ENCODE assay signal across 23 mouse cellular contexts in the genomic region with DNA sequence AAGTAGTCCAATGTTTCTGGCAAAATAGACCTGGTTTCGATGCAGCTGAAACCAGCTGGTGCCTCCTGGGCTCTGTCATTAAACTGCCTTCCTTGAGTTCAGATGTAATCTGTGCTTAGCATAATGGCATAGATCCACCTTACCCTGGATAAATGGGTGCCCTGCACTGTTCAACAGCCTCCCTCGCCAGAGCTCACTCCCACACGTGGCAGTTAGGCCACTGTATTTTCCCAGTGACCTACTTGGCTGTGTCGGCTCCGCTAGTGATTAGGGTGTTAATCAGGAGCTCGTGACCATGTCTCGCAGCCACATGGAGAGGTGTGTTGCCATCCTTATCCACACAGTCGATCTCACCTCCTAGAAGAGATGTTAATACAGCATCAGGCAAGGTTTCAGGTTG.
DNase-seq lines count a peak whose midpoint lies in the region; ATAC-seq lines count a peak whose summit lies in the region.
"Had no signal": no experiment of that assay in that cellular context is flagged by ENCODE, and none has a peak within 500 bp of the region (broad histone marks: within the 10 kb centered on the region; RNA-seq: fewer than 3 reads in every experiment).

No protein-coding gene starts in this region.

- H3K27ac ChIP-seq in forebrain, embryonic 15.5 days (replicated peaks): peak overlapping the region; percentile 37; the same call in 1 of the 2 replicates
- no peak overlapping the region for H3K27ac ChIP-seq in forebrain, embryonic 12.5 days
- no peak overlapping the region for H3K27ac ChIP-seq in midbrain, embryonic 16.5 days (ENCODE audit: low read length)
- H3K27ac ChIP-seq in midbrain, embryonic 15.5 days: no peak overlapping the region
- H3K27ac ChIP-seq: heart, embryonic 15.5 days; hindbrain, embryonic 10.5 days; hindbrain, embryonic 13.5 days; intestine, embryonic 15.5 days had no signal

- H3K9me3 ChIP-seq in forebrain, embryonic 15.5 days: no peaks in the 10 kb centered on the region
- H3K9me3 ChIP-seq in forebrain, embryonic 12.5 days: no peaks in the 10 kb centered on the region
- no peaks in the 10 kb centered on the region for H3K9me3 ChIP-seq in midbrain, embryonic 16.5 days (replicated peaks; ENCODE audit: control insufficient read depth, low read length, poor library complexity, severe bottlenecking)
- H3K9me3 ChIP-seq in midbrain, embryonic 15.5 days: no peaks in the 10 kb centered on the region
- H3K9me3 ChIP-seq: heart, embryonic 12.5 days; heart, embryonic 15.5 days; hindbrain, embryonic 10.5 days; hindbrain, embryonic 13.5 days; intestine, embryonic 15.5 days had no signal

- H3K27me3 ChIP-seq in forebrain, embryonic 15.5 days: no peaks in the 10 kb centered on the region
- H3K27me3 ChIP-seq in forebrain, embryonic 12.5 days: no peaks in the 10 kb centered on the region
- no peaks in the 10 kb centered on the region for H3K27me3 ChIP-seq in midbrain, embryonic 16.5 days (ENCODE audit: control insufficient read depth, insufficient read depth, low read depth, low read length)
- H3K27me3 ChIP-seq in midbrain, embryonic 15.5 days (replicated peaks): no peaks in the 10 kb centered on the region
- H3K27me3 ChIP-seq: heart, embryonic 12.5 days; heart, embryonic 15.5 days; hindbrain, embryonic 13.5 days; intestine, embryonic 15.5 days had no signal

- peak; percentile 58 for DNase-seq in gonadal fat pad, adult 2 months (ENCODE audit: low read depth)
- DNase-seq in spleen, postnatal 14 days (ENCODE audit: low spot score in 2 of 2): no peak
- DNase-seq: adrenal gland, adult 2 months; adrenal gland, postnatal 14 days; cerebellum, adult 11-12 months; cerebellum, adult 9-10 months; gastrocnemius, postnatal 10 days; gastrocnemius, postnatal 36 days; heart, adult 18-20 months; heart, postnatal 10 days; heart, postnatal 36 days; kidney, adult 11 months had no signal

- H3K9ac ChIP-seq in forebrain, embryonic 15.5 days (replicated peaks): no peak overlapping the region
- H3K9ac ChIP-seq in forebrain, embryonic 12.5 days: no peak overlapping the region
- H3K9ac ChIP-seq in midbrain, embryonic 16.5 days (ENCODE audit: low read depth, low read length): no peak overlapping the region
- H3K9ac ChIP-seq in midbrain, embryonic 15.5 days: no peak overlapping the region
- H3K9ac ChIP-seq: heart, embryonic 12.5 days; heart, embryonic 15.5 days; hindbrain, embryonic 13.5 days; intestine, embryonic 15.5 days had no signal

- WGBS in forebrain, embryonic 15.5 days: 69% methylated on average over 8 of the region's 8 CpGs
- WGBS in forebrain, embryonic 12.5 days: 88% methylated on average over 8 of the region's 8 CpGs
- WGBS in midbrain, embryonic 16.5 days: 86% methylated on average over 8 of the region's 8 CpGs
- WGBS in midbrain, embryonic 15.5 days: 83% methylated on average over 8 of the region's 8 CpGs

- H3K4me2 ChIP-seq in forebrain, embryonic 15.5 days (replicated peaks): no peak overlapping the region
- H3K4me2 ChIP-seq in forebrain, embryonic 12.5 days: no peak overlapping the region
- H3K4me2 ChIP-seq in midbrain, embryonic 16.5 days (ENCODE audit: low read length): no peak overlapping the region
- no peak overlapping the region for H3K4me2 ChIP-seq in midbrain, embryonic 15.5 days
- H3K4me2 ChIP-seq: heart, embryonic 12.5 days; heart, embryonic 15.5 days; hindbrain, embryonic 13.5 days; intestine, embryonic 15.5 days had no signal

- no peaks in the 10 kb centered on the region; the same call in 1 of the 2 replicates for H3K4me1 ChIP-seq in forebrain, embryonic 15.5 days
- no peaks in the 10 kb centered on the region for H3K4me1 ChIP-seq in forebrain, embryonic 12.5 days
- peaks cover under 1% of the 10 kb centered on the region; the same call in 1 of the 2 replicates for H3K4me1 ChIP-seq in midbrain, embryonic 16.5 days (ENCODE audit: control insufficient read depth, insufficient read depth, low read length)
- H3K4me1 ChIP-seq in midbrain, embryonic 15.5 days: 0 out of 2 replicates have a peak, but pooled peaks cover 2% of the 10 kb centered on the region
- H3K4me1 ChIP-seq: hindbrain, embryonic 10.5 days had no signal

- ATAC-seq in forebrain, embryonic 15.5 days (replicated peaks): no peak
- no peak for ATAC-seq in forebrain, embryonic 12.5 days (ENCODE audit: low FRiP score)
- 0 out of 2 replicates have a peak, but pooled peaks have one; percentile 22 for ATAC-seq in midbrain, embryonic 16.5 days
- ATAC-seq in midbrain, embryonic 15.5 days (replicated peaks): no peak
- ATAC-seq: CD4-positive, CD25-positive, alpha-beta regulatory T cell, adult 4 months; hindbrain, embryonic 16.5 days; intestine, embryonic 15.5 days had no signal

- no peak overlapping the region for H3K4me3 ChIP-seq in forebrain, embryonic 15.5 days
- no peak overlapping the region for H3K4me3 ChIP-seq in forebrain, embryonic 12.5 days (replicated peaks)
- no peak overlapping the region for H3K4me3 ChIP-seq in midbrain, embryonic 16.5 days (ENCODE audit: low read depth, low read length)
- H3K4me3 ChIP-seq in midbrain, embryonic 15.5 days: no peak overlapping the region
- H3K4me3 ChIP-seq: heart, embryonic 12.5 days; heart, embryonic 15.5 days; hindbrain, embryonic 10.5 days; hindbrain, embryonic 13.5 days; intestine, embryonic 15.5 days had no signal

- no peaks in the 10 kb centered on the region for H3K36me3 ChIP-seq in forebrain, embryonic 15.5 days
- H3K36me3 ChIP-seq in forebrain, embryonic 12.5 days (replicated peaks): no peaks in the 10 kb centered on the region
- no peaks in the 10 kb centered on the region for H3K36me3 ChIP-seq in midbrain, embryonic 16.5 days (ENCODE audit: control insufficient read depth, insufficient read depth, low read length)
- no peaks in the 10 kb centered on the region for H3K36me3 ChIP-seq in midbrain, embryonic 15.5 days (replicated peaks)
- H3K36me3 ChIP-seq: heart, embryonic 12.5 days; heart, embryonic 15.5 days; hindbrain, embryonic 10.5 days; hindbrain, embryonic 13.5 days; intestine, embryonic 15.5 days had no signal
